Mouse (Mus musculus) kidney, adult 2 months (tissue): Measurements from ENCODE around the gene Olfr996. TPM values are rescaled to one million over a fixed set of nuclear protein-coding genes. Genes with fewer than 3 reads are reported as not detected.
"Not testable (repeated sequence)": the region's sequence is repeated elsewhere in the genome, so short reads cannot be mapped to it uniquely, and the experiment has no call there.

ENCODE experiments used
- DNase-seq: peaks from one replicate; pipeline ENCODE4 v3.0.0; 2021
- H3K27ac ChIP-seq: fragments of 200-500 bp; 2 replicates; pipeline ENCODE4 v1.5.1; 2012; ENCODE audit warnings: low read depth, low read length, control low read depth, inconsistent platforms; ENCODE audit not compliant: insufficient read depth
- H3K27me3 ChIP-seq: fragments of 200-500 bp; replicated peaks from 2 replicates; pipeline ENCODE4 v1.6.1; 2012; ENCODE audit warnings: mild to moderate bottlenecking, moderate library complexity, low read length, inconsistent platforms; ENCODE audit not compliant: control insufficient read depth, insufficient read depth
- H3K36me3 ChIP-seq: fragments of 200-500 bp; 2 replicates; pipeline ENCODE4 v1.6.1; 2012; ENCODE audit warnings: mild to moderate bottlenecking, moderate library complexity, low read length, inconsistent platforms; ENCODE audit not compliant: control insufficient read depth, insufficient read depth
- H3K4me1 ChIP-seq: fragments of 200-500 bp; 2 replicates; pipeline ENCODE4 v1.6.1; 2011; ENCODE audit warnings: low read length; ENCODE audit not compliant: control insufficient read depth, insufficient read depth
- H3K4me3 ChIP-seq: fragments of 200-500 bp; 2 replicates; pipeline ENCODE4 v1.5.1; 2011; ENCODE audit warnings: mild to moderate bottlenecking, low read depth, low read length, control low read depth; ENCODE audit not compliant: insufficient read depth
- CTCF ChIP-seq: fragments of 200-500 bp; conservative IDR thresholded peaks from 2 replicates; pipeline ENCODE4 v1.5.1; 2011; ENCODE audit warnings: low read depth, mild to moderate bottlenecking, control low read depth, low read length, moderate library complexity, mixed read lengths; ENCODE audit not compliant: insufficient read depth, insufficient read length
- POLR2A ChIP-seq: fragments of 200-500 bp; IDR thresholded peaks from one replicate; pipeline ENCODE4 v1.6.1; 2011; ENCODE audit warnings: low read depth, low read length, control low read depth
- WGBS: fragments of 180-500 bp; shearing (Covaris S2); methylation state at CpG from one replicate; pipeline ENCODE4 v1.1.7; 2018; 5-methylcytosine and 5-hydroxymethylcytosine counted together
- polyA plus RNA-seq: library from polyadenylated mRNA; depleted of rRNA; stranded (reverse); fragments of >200 nt; gene quantifications from 2 replicates; pipeline ENCODE4 v1.2.3, GENCODE M21; 2012; rRNA removed

Olfr996 gene
- not detected in 2 replicates for polyA plus RNA-seq

DNA sequence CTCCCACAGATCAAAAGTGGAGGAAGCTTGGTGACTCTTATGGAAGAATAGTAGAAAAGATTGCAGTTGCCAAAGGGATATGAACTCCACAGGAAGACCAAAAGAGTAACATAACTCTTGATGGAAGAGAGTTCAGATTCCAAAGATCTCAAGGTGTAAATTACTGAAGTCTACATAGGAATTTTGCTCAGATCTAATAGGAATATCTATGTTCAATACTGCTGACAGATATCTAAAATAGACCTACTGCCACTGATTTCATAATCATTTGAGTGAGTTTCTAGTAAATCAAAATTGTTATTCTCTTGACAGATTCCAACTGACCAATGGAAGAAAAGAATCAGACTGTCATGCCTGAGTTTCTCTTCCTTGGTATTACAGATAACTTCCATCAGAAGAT is at the start of gene Olfr996:
Gene Olfr996 (plus strand): TSS at position 301 of the 400 bp plus-strand sequence.
- no peak for TF ChIP-seq CTCF
- no peak for TF ChIP-seq POLR2A
- Histone ChIP-seq H3K4me1 (no peaks in the 10 kb centered on the region), H3K4me3 (no peak within 1 kb of the TSS), H3K27me3 (no peaks in the 10 kb centered on the region), H3K36me3 (no peaks in the 10 kb centered on the region), H3K27ac (no peak within 1 kb of the TSS)
- no peak for DNase-seq

DNA sequence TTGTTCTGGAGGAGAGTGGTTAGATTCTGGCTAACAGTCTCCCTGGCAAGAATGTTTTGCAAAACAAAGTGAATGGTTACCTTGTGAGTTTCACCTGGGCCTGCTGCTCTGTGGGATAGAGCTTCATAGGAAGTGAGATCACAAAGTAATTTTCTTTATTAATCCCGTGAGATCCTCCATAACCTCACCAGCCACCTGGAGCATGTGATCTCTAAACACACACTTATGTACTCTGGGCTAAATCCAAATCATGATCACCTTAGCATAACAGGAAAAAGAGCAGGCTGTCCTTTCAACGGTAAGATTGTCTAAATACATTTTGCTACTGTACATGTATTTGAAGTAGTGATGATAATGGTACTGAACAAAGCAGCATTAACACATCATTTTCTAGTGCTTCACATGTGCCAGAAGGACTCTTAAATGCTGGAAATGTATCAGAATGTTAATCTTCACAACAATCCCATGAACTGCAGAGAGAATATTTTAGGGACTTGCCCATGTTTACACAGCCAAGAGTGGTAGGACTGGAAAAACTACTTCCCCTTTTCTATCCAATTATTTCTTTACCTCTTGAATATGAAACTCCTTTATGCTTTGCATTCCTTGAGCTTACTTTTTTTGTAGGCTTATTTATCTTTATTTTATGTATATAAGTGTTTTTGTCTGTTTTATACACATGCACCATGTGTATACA is 46.8 kb upstream of the Olfr996 start:
- H3K4me3 ChIP-seq, result no peak overlapping the region
- H3K4me1 ChIP-seq, result no peaks in the 10 kb centered on the region
- no peak for TF ChIP-seq POLR2A
- TF ChIP-seq CTCF, result no peak
- no peak overlapping the region for H3K27ac ChIP-seq
- no peaks in the 10 kb centered on the region for H3K36me3 ChIP-seq
- H3K27me3 ChIP-seq, result no peaks in the 10 kb centered on the region
- DNase-seq, result no peak
- WGBS, result 73% methylated on average over 2 of the region's 2 CpGs

DNA sequence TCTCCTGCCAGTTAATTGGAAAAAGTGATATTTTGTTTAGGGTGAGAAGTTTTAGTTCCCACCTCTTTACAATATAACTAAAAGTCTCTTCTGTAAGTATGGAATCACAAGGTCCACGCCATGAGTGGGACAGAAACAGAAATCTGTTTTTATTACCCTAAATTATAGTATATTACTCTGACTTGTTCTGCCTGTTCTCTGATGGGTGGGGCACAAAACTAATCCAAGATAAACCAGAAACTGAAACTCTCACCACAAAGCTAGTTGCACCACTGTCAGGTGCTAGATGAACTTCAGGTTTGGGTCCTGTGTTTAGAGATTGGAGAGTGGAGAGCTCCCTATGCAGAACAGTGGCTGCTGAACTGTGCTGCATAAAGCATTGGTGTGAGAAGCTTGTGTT is 45.1 kb upstream of the Olfr996 start:
- Histone ChIP-seq H3K4me1 (no peaks in the 10 kb centered on the region), H3K27me3 (no peaks in the 10 kb centered on the region), H3K4me3 (no peak overlapping the region), H3K36me3 (no peaks in the 10 kb centered on the region), H3K27ac (no peak overlapping the region)
- no peak for DNase-seq
- 54% methylated on average over 1 of the region's 1 CpGs for WGBS
- TF ChIP-seq CTCF, result no peak
- TF ChIP-seq POLR2A, result no peak

DNA sequence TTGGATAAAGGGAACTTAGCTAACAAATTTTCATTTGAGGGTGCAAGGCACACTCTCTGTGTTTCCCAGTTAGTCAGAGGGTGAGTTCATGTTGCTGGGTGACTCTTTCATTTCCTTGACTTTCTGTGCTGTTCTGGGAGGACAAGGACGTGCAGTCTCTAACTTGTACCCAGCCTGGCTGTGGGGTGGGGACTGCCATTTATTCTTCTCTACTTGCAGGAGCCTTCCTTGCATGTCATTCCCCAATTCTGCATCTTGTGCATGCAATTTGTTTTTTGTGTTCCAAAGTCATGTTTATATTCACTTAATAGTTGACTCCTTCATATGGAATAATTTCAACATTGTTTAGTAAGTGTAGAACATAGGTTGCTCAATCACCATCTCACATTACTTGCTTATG is 24.2 kb upstream of the Olfr996 start:
- TF ChIP-seq POLR2A (no peak), CTCF (no peak)
- Histone ChIP-seq H3K27ac (no peak overlapping the region), H3K4me3 (no peak overlapping the region), H3K4me1 (no peaks in the 10 kb centered on the region), H3K27me3 (no peaks in the 10 kb centered on the region; the same call in 1 of the 2 replicates), H3K36me3 (no peaks in the 10 kb centered on the region)
- no peak for DNase-seq
- 56% methylated on average over 1 of the region's 1 CpGs for WGBS

DNA sequence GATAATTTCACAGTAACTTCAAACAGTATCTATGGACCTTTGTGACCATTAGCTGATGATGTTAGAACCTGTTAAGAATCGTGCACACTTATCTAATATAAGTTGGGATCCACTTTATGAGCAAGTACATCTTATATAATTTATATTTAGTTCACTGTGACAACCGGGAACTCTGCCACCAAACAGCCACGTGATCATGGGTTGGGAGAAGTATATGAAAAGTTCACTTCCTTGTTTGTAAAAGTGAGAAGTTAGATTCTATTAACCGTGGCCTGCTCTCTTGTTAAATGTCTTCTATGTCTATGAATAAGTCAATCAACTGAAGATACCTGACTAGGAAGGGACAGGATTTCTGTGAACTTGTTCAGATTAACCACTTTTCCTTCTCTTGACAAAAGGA is 18.8 kb upstream of the Olfr996 start:
- no peak overlapping the region for H3K27ac ChIP-seq
- H3K27me3 ChIP-seq, result no peaks in the 10 kb centered on the region
- TF ChIP-seq POLR2A (no peak), CTCF (no peak)
- WGBS, result 38% methylated on average over 4 of the region's 4 CpGs
- H3K36me3 ChIP-seq, result no peaks in the 10 kb centered on the region
- H3K4me3 ChIP-seq, result no peak overlapping the region
- no peaks in the 10 kb centered on the region for H3K4me1 ChIP-seq
- no peak for DNase-seq

DNA sequence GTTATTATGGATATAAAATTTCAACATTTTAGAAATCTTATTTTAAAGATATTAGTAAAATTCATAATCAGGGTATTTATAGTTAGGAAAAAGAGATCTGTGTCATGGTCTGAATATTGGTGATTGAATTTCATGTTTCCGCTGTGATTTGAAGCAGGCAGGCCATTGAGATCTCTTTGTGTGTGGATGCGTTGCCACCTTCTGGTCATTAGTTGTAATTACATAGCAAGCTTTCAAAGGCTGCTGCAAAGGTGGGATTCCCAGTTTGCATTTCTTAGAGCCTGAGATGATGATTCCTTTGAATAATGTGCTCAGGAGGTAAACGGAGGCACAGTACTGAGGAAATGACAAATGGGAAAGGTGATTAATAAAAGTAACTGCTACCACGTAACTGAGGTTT is 17.8 kb upstream of the Olfr996 start:
- H3K27me3 ChIP-seq, result no peaks in the 10 kb centered on the region
- DNase-seq, result peak; percentile 41
- no peaks in the 10 kb centered on the region for H3K4me1 ChIP-seq
- peak; percentile 54 for TF ChIP-seq CTCF
- no peak for TF ChIP-seq POLR2A
- H3K27ac ChIP-seq, result no peak overlapping the region
- H3K4me3 ChIP-seq, result no peak overlapping the region
- 24% methylated on average over 4 of the region's 4 CpGs for WGBS
- no peaks in the 10 kb centered on the region for H3K36me3 ChIP-seq

DNA sequence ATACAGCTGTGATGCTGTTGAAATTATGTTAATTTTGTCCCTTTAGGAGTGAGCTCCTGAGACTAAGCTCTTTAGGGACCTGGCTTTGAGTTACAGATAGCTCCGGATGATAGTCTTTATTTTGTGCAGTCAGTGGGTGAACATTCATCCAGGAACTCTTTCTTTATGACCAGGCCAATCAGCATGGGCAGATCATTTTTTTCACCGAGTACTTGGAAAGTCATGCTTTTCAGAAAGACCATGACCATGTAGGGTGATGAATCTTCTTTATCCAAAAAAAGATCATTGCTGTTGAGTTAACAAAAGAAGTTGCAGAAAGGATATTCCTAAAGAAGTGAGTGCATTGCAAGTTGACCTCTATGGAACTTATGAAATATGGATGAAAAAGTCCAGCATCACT is 9.6 kb downstream of the Olfr996 start, which contains the start of gene Olfr998:
Gene Olfr998 (plus strand): TSS at position 301 of the 400 bp plus-strand sequence.
- not testable (repeated sequence) for H3K27me3 ChIP-seq, DNase-seq, H3K4me1 ChIP-seq, H3K4me3 ChIP-seq, H3K27ac ChIP-seq, H3K36me3 ChIP-seq
- 84% methylated on average over 2 of the region's 2 CpGs for WGBS

DNA sequence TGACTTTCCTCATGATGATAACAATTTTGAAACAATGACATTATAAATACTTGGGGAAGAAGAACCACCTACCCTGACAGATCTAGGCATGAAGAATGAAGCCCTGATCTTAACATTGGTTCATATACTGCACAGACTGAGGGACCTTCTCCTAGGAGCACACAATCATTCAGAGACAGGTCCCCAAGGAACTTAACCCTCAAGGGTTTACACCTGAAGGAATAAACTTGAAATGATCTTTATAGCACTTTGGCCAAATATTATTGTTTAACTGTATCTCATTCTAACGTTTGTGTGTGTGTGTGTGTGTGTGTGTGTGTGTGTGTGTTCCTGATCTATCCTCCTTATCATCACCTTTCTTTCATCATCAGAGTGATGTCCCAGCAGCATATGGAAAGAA is 32.8 kb downstream of the Olfr996 start, which contains the start of gene Olfr1000:
Gene Olfr1000 (minus strand): TSS at position 101 of the 400 bp plus-strand sequence.
- H3K27me3 ChIP-seq, result no peaks in the 10 kb centered on the region
- no peak for DNase-seq
- no peaks in the 10 kb centered on the region for H3K4me1 ChIP-seq
- 67% methylated on average over 1 of the region's 1 CpGs for WGBS
- no peak within 1 kb of the TSS for H3K27ac ChIP-seq
- TF ChIP-seq POLR2A (no peak), CTCF (no peak)
- no peaks in the 10 kb centered on the region for H3K36me3 ChIP-seq
- H3K4me3 ChIP-seq, result no peak within 1 kb of the TSS

Other genes with a start within 250 kb of the Olfr996 start
- gene Olfr987, start 239.9 kb upstream of the Olfr996 start, polyA plus RNA-seq, result not detected in 2 replicates
- gene Olfr988, start 216.0 kb upstream of the Olfr996 start, polyA plus RNA-seq, result not detected in 2 replicates
- gene Olfr992, start 169.7 kb upstream of the Olfr996 start, polyA plus RNA-seq, result not detected in 2 replicates
- gene Olfr993, start 164.3 kb upstream of the Olfr996 start, polyA plus RNA-seq, result not detected in 2 replicates
- gene Olfr994, start 142.8 kb upstream of the Olfr996 start, polyA plus RNA-seq, result not detected in 2 replicates
- gene Olfr995, start 135.6 kb upstream of the Olfr996 start, polyA plus RNA-seq, result not detected in 2 replicates
- gene 4833423E24Rik, start 60.2 kb upstream of the Olfr996 start, polyA plus RNA-seq, result not detected in 2 replicates
- gene Olfr998, start 9.7 kb downstream of the Olfr996 start, polyA plus RNA-seq, result not detected in 2 replicates
- gene Olfr1000, start 32.7 kb downstream of the Olfr996 start, polyA plus RNA-seq, result not detected in 2 replicates
- not detected in 2 replicates for gene Olfr1002, start 71.5 kb downstream of the Olfr996 start, polyA plus RNA-seq
- gene Olfr154, start 85.2 kb downstream of the Olfr996 start, polyA plus RNA-seq, result not detected in 2 replicates
- not detected in 2 replicates for gene Olfr1006, start 99.6 kb downstream of the Olfr996 start, polyA plus RNA-seq
- gene Olfr1008, start 110.2 kb downstream of the Olfr996 start, polyA plus RNA-seq, result not detected in 2 replicates
- not detected in 2 replicates for gene Olfr1009, start 136.2 kb downstream of the Olfr996 start, polyA plus RNA-seq
- gene Olfr1012, start 183.6 kb downstream of the Olfr996 start, polyA plus RNA-seq, result not detected in 2 replicates
- not detected in 2 replicates for gene Olfr1013, start 187.9 kb downstream of the Olfr996 start, polyA plus RNA-seq
- gene Olfr1014, start 193.5 kb downstream of the Olfr996 start, polyA plus RNA-seq, result not detected in 2 replicates
- gene Olfr1015, start 202.8 kb downstream of the Olfr996 start, polyA plus RNA-seq, result not detected in 2 replicates
- not detected in 2 replicates for gene Olfr1016, start 223.3 kb downstream of the Olfr996 start, polyA plus RNA-seq
- not detected in 2 replicates for gene Olfr1018, start 239.3 kb downstream of the Olfr996 start, polyA plus RNA-seq